Comparison of ENCODE assay signal across 20 mouse cellular contexts in genomic region chr2:146477491-146477890, GRCm38 (mm10). TPM values are rescaled to one million over a fixed set of nuclear protein-coding genes. Genes with fewer than 3 reads are reported as not detected.
DNase-seq lines count a peak whose midpoint lies in the region; ATAC-seq lines count a peak whose summit lies in the region.
"Had no signal": no experiment of that assay in that cellular context is flagged by ENCODE, and none has a peak within 500 bp of the region (broad histone marks: within the 10 kb centered on the region; RNA-seq: fewer than 3 reads in every experiment).

No protein-coding gene starts in this region.

- no peak for DNase-seq in cerebellum, postnatal 10 days
- DNase-seq in cerebellum, adult 18-20 months, result peak; percentile 14 to 35
- no peak for DNase-seq in cerebellum, postnatal 14 days
- DNase-seq in cerebellum, adult 9-11 months, result peak; percentile 34
- no peak for DNase-seq in gastrocnemius, postnatal 14 days
- no peak for DNase-seq in frontal cortex, postnatal 25 days (ENCODE audit: low spot score in 2 of 2)
- DNase-seq: adrenal gland, adult 8-10 months; adrenal gland, postnatal 25 days; embryo, embryonic 11 days; gastrocnemius, postnatal 36 days; heart, postnatal 10 days; heart, postnatal 36 days; kidney, adult 11 months; kidney, adult 8-10 months had no signal

- ATAC-seq in cerebellum, adult (ENCODE audit: insufficient number of reproducible peaks, low FRiP score, low TSS enrichment), result peak; percentile 72
- ATAC-seq: activated CD4-positive, CD25-positive, alpha-beta regulatory T cell, adult 4 months; forebrain, embryonic 13.5 days; forebrain, embryonic 16.5 days; hindbrain, embryonic 16.5 days; intestine, embryonic 15.5 days had no signal

- intact Hi-C loops in gastrocnemius, postnatal 14 days (cut with DNase I; ENCODE audit: low total_unique reads), result no loop called here

RNA-seq across cellular contexts. Expression of gene Ralgapa2, which starts 34.7 kb away (rescaled TPM):
- total RNA-seq in gastrocnemius, postnatal 14 days (2021), result 1 to 10 TPM; 2.9 to 5.0 TPM

Comparison
In these comparisons a context has a peak if more than half of its experiments do, and no peak if none do; other contexts are left out.
1. DNase-seq: peak in cerebellum, adult 18-20 months (2 of 2) and cerebellum, adult 9-11 months (single experiment); none in cerebellum, postnatal 10 days (0 of 2), cerebellum, postnatal 14 days (0 of 2), gastrocnemius, postnatal 14 days (single experiment) and frontal cortex, postnatal 25 days (0 of 2).